Comparison of ENCODE assay signal across 8 mouse cellular contexts in genomic region chr11:103362521-103363181, GRCm38 (mm10). TPM values are rescaled to one million over a fixed set of nuclear protein-coding genes. Genes with fewer than 3 reads are reported as not detected.
DNase-seq lines count a peak whose midpoint lies in the region; ATAC-seq and TF ChIP-seq lines count a peak whose summit lies in the region.

No protein-coding gene starts in this region.

- H3K4me2 ChIP-seq in embryonic facial prominence, embryonic 12.5 days (replicated peaks): peak overlapping the region; percentile 91
- H3K4me2 ChIP-seq in intestine, embryonic 14.5 days (ENCODE audit: low read length): peak overlapping the region; percentile 71
- peak overlapping the region; percentile 57 for H3K4me2 ChIP-seq in midbrain, embryonic 11.5 days

- ATAC-seq in embryonic facial prominence, embryonic 12.5 days (ENCODE audit: insufficient number of reproducible peaks, insufficient read depth, low FRiP score, low TSS enrichment): no peak; the same call in 1 of the 2 replicates
- ATAC-seq in intestine, embryonic 14.5 days (replicated peaks; ENCODE audit: low FRiP score, low TSS enrichment, low read depth): peak; percentile 13; the same call in 1 of the 2 replicates
- ATAC-seq in midbrain, embryonic 11.5 days (ENCODE audit: low FRiP score): no peak

- DNase-seq in spleen, adult 2 months (ENCODE audit: low read depth in 1 of 2, low spot score in 2 of 2): no peak
- no peak for DNase-seq in spleen, adult 12 weeks (ENCODE audit: low spot score)
- DNase-seq in intestine, embryonic 14.5 days (ENCODE audit: low spot score): peak; percentile 79
- peak; percentile 94 for DNase-seq in midbrain, embryonic 11.5 days (ENCODE audit: low spot score, missing footprints)
- DNase-seq in thymus, postnatal 14 days: no peak
- DNase-seq in urinary bladder, adult 2 months (ENCODE audit: low spot score): no peak
- DNase-seq in layer of hippocampus, postnatal 10 days (ENCODE audit: low spot score in 2 of 2): no peak

- peak overlapping the region; percentile 54 for H3K9ac ChIP-seq in embryonic facial prominence, embryonic 12.5 days
- peak overlapping the region; percentile 52 for H3K9ac ChIP-seq in intestine, embryonic 14.5 days (ENCODE audit: low read length)
- H3K9ac ChIP-seq in midbrain, embryonic 11.5 days (ENCODE audit: low read length): peak overlapping the region; percentile 45

- peak overlapping the region; percentile 58 for H3K4me3 ChIP-seq in spleen, adult 2 months (ENCODE audit: extremely low read depth, insufficient read depth, insufficient read length)
- peak overlapping the region; percentile 40 for H3K4me3 ChIP-seq in embryonic facial prominence, embryonic 12.5 days
- H3K4me3 ChIP-seq in intestine, embryonic 14.5 days (ENCODE audit: low read depth, low read length): peak overlapping the region; percentile 37
- H3K4me3 ChIP-seq in midbrain, embryonic 11.5 days (ENCODE audit: low read depth, low read length): peak overlapping the region; percentile 29

- no peak for TF ChIP-seq POLR2A in spleen, adult 2 months (IDR thresholded peaks at IDR 0.05; ENCODE audit: low read depth, low read length)

- peak overlapping the region; percentile 53 for H3K27ac ChIP-seq in spleen, adult 2 months (ENCODE audit: insufficient read depth, low read length)
- H3K27ac ChIP-seq in embryonic facial prominence, embryonic 12.5 days: peak overlapping the region; percentile 55
- H3K27ac ChIP-seq in intestine, embryonic 14.5 days (ENCODE audit: low read depth): peak overlapping the region; percentile 70
- H3K27ac ChIP-seq in midbrain, embryonic 11.5 days (ENCODE audit: low read depth, low read length): no peak overlapping the region

- H3K4me1 ChIP-seq in spleen, adult 2 months (ENCODE audit: control insufficient read depth, insufficient read depth, insufficient read length): peaks cover 30% of the 10 kb centered on the region
- H3K4me1 ChIP-seq in embryonic facial prominence, embryonic 12.5 days: peaks cover 23% of the 10 kb centered on the region
- H3K4me1 ChIP-seq in intestine, embryonic 14.5 days (replicated peaks; ENCODE audit: control insufficient read depth, insufficient read depth, low read length): peaks cover 6% of the 10 kb centered on the region; the same call in 1 of the 2 replicates
- H3K4me1 ChIP-seq in midbrain, embryonic 11.5 days (ENCODE audit: control insufficient read depth, insufficient read depth, low read length): peaks cover 20% of the 10 kb centered on the region

- WGBS in spleen, adult 2 months: 4% methylated on average over 33 of the region's 33 CpGs
- WGBS in embryonic facial prominence, embryonic 12.5 days: 1% methylated on average over 33 of the region's 33 CpGs
- under 1% methylated on average over 32 of the region's 33 CpGs for WGBS in intestine, embryonic 14.5 days
- WGBS in midbrain, embryonic 11.5 days: 0% methylated on average over 33 of the region's 33 CpGs

- peaks cover 7% of the 10 kb centered on the region for H3K36me3 ChIP-seq in spleen, adult 2 months (ENCODE audit: control insufficient read depth, insufficient read depth, low read length)
- H3K36me3 ChIP-seq in embryonic facial prominence, embryonic 12.5 days: peaks cover 9% of the 10 kb centered on the region
- H3K36me3 ChIP-seq in intestine, embryonic 14.5 days (ENCODE audit: control insufficient read depth, insufficient read depth, low read length): peaks cover 10% of the 10 kb centered on the region
- H3K36me3 ChIP-seq in midbrain, embryonic 11.5 days (ENCODE audit: control insufficient read depth, insufficient read depth, low read length): no peaks in the 10 kb centered on the region

- TF ChIP-seq CTCF in spleen, adult 2 months (IDR thresholded peaks at IDR 0.05; ENCODE audit: extremely low read depth, insufficient read depth, insufficient read length, insufficient replicate concordance): no peak

- H3K9me3 ChIP-seq in embryonic facial prominence, embryonic 12.5 days: no peaks in the 10 kb centered on the region
- H3K9me3 ChIP-seq in intestine, embryonic 14.5 days (ENCODE audit: control insufficient read depth, low read length): no peaks in the 10 kb centered on the region
- no peaks in the 10 kb centered on the region for H3K9me3 ChIP-seq in midbrain, embryonic 11.5 days (ENCODE audit: control insufficient read depth, low read length)

- H3K27me3 ChIP-seq in spleen, adult 2 months (ENCODE audit: control insufficient read depth, insufficient read depth, low read length): 0 out of 2 replicates have a peak, but pooled peaks cover 2% of the 10 kb centered on the region
- H3K27me3 ChIP-seq in embryonic facial prominence, embryonic 12.5 days: peaks cover 83% of the 10 kb centered on the region
- H3K27me3 ChIP-seq in intestine, embryonic 14.5 days (replicated peaks; ENCODE audit: control insufficient read depth, insufficient read depth, low read length): peaks cover 47% of the 10 kb centered on the region
- H3K27me3 ChIP-seq in midbrain, embryonic 11.5 days (ENCODE audit: control insufficient read depth, insufficient read depth, low read length): peaks cover 56% of the 10 kb centered on the region

RNA-seq across cellular contexts. Expression of gene Arhgap27, which starts 0.8 kb away (rescaled TPM):
- 90.0 and 101 TPM in 2 replicates for polyA plus RNA-seq in spleen, adult 2 months (2012; rRNA removed)
- polyA plus RNA-seq in embryonic facial prominence, embryonic 12.5 days (2016; fragmentation: Nextera tagmentation; extraction: Ambion mirVana): 7.2 and 7.4 TPM in 2 replicates
- polyA plus RNA-seq in intestine, embryonic 14.5 days (2014; fragmentation: Nextera tagmentation; extraction: Ambion mirVana): 23.8 and 24.8 TPM in 2 replicates
- 2.4 and 2.8 TPM in 2 replicates for polyA plus RNA-seq in midbrain, embryonic 11.5 days (2014; fragmentation: Nextera tagmentation; extraction: Ambion mirVana)
- 22.3 and 23.4 TPM in 2 replicates for polyA plus RNA-seq in urinary bladder, adult 2 months (2012; rRNA removed)
- 1 to 10 TPM; 8.7 to 9.3 TPM for total RNA-seq in layer of hippocampus, postnatal 10 days (2021)

RNA-seq across cellular contexts. Expression of gene Plekhm1, which starts 49.8 kb away (rescaled TPM):
- 26.8 and 27.5 TPM in 2 replicates for polyA plus RNA-seq in spleen, adult 2 months (2012; rRNA removed)
- 8.2 and 8.7 TPM in 2 replicates for polyA plus RNA-seq in embryonic facial prominence, embryonic 12.5 days (2016; fragmentation: Nextera tagmentation; extraction: Ambion mirVana)
- polyA plus RNA-seq in intestine, embryonic 14.5 days (2014; fragmentation: Nextera tagmentation; extraction: Ambion mirVana): 7.2 and 8.5 TPM in 2 replicates
- 6.4 and 7.6 TPM in 2 replicates for polyA plus RNA-seq in midbrain, embryonic 11.5 days (2014; fragmentation: Nextera tagmentation; extraction: Ambion mirVana)
- 15.7 and 16.6 TPM in 2 replicates for polyA plus RNA-seq in urinary bladder, adult 2 months (2012; rRNA removed)
- 10 to 100 TPM; 15.0 TPM for total RNA-seq in layer of hippocampus, postnatal 10 days (2021)

Comparison
In these comparisons a context has a peak if more than half of its experiments do, and no peak if none do; other contexts are left out.
1. DNase-seq: peak in intestine, embryonic 14.5 days (single experiment) and midbrain, embryonic 11.5 days (single experiment); none in spleen, adult 2 months (0 of 2), spleen, adult 12 weeks (single experiment), thymus, postnatal 14 days (single experiment), urinary bladder, adult 2 months (single experiment) and layer of hippocampus, postnatal 10 days (0 of 2).
2. Peak in every context shown above with its lines, with median percentiles within 50 percentile points of each other: H3K4me3 ChIP-seq, H3K4me2 ChIP-seq and H3K9ac ChIP-seq.